In the genomic region with DNA sequence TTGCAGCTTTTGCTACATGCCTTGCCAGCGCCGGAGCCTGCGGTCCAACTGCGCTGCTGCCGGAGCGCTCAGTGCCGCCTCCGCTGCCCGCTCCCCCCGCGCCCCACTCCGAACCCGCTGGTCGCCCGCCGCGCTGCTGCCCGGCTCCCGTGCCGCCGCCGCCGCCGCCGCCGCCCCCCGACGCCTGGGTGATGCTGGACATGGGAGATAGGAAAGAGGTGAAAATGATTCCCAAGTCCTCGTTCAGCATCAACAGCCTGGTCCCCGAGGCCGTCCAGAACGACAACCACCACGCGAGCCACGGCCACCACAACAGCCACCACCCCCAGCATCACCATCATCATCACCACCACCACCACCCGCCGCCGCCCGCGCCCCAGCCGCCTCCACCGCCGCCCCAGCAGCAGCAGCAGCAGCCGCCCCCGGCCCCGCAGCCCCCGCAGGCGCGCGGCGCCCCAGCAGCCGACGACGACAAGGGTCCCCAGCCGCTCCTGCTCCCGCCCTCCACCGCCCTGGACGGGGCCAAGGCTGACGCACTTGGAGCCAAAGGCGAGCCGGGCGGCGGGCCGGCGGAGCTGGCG, we compare ENCODE assay signal across 9 mouse cellular contexts. TPM values are rescaled to one million over a fixed set of nuclear protein-coding genes. Genes with fewer than 3 reads are reported as not detected.
DNase-seq lines count a peak whose midpoint lies in the region; ATAC-seq and TF ChIP-seq lines count a peak whose summit lies in the region.
"Had no signal": no experiment of that assay in that cellular context is flagged by ENCODE, and none has a peak within 500 bp of the region (broad histone marks: within the 10 kb centered on the region; RNA-seq: fewer than 3 reads in every experiment).

No protein-coding gene starts in this region.

- no peaks in the 10 kb centered on the region for H3K9me3 ChIP-seq in kidney, embryonic 15.5 days (replicated peaks)
- no peaks in the 10 kb centered on the region for H3K9me3 ChIP-seq in forebrain, embryonic 15.5 days
- no peaks in the 10 kb centered on the region for H3K9me3 ChIP-seq in midbrain, embryonic 13.5 days

- peaks cover 14% of the 10 kb centered on the region for H3K4me1 ChIP-seq in kidney, embryonic 15.5 days
- H3K4me1 ChIP-seq in forebrain, embryonic 15.5 days: peaks cover 7% of the 10 kb centered on the region; the same call in 1 of the 2 replicates
- peaks cover 11% of the 10 kb centered on the region; the same call in 1 of the 2 replicates for H3K4me1 ChIP-seq in midbrain, embryonic 13.5 days (replicated peaks)

- peak overlapping the region; percentile 56 for H3K4me2 ChIP-seq in kidney, embryonic 15.5 days
- H3K4me2 ChIP-seq in forebrain, embryonic 15.5 days (replicated peaks): peak overlapping the region; percentile 6; the same call in 1 of the 2 replicates
- peak overlapping the region; percentile 48 for H3K4me2 ChIP-seq in midbrain, embryonic 13.5 days (replicated peaks)

- TF ChIP-seq CTCF in brain, embryonic 14.5 days (IDR thresholded peaks at IDR 0.05; ENCODE audit: borderline replicate concordance, extremely low read depth, insufficient read depth, insufficient read length): no peak

- no peak for DNase-seq in kidney, postnatal 10 days
- DNase-seq in brain, embryonic 14.5 days (ENCODE audit: low read depth): peak; percentile 56
- no peak for DNase-seq in Muller cell, postnatal 12 days (ENCODE audit: inconsistent ontology term)
- no peak for DNase-seq in kidney, adult 9 months
- DNase-seq in adrenal gland, postnatal 36 days: no peak

- H3K4me3 ChIP-seq in kidney, embryonic 15.5 days (replicated peaks): peak overlapping the region; percentile 38
- peak overlapping the region; percentile 72 for H3K4me3 ChIP-seq in forebrain, embryonic 15.5 days
- peak overlapping the region; percentile 33 for H3K4me3 ChIP-seq in midbrain, embryonic 13.5 days (replicated peaks)

- TF ChIP-seq POLR2A in brain, embryonic 14.5 days (IDR thresholded peaks at IDR 0.05; ENCODE audit: borderline replicate concordance, extremely low read depth, insufficient read depth, insufficient read length, poor library complexity, severe bottlenecking): no peak

- ATAC-seq in kidney, embryonic 15.5 days (replicated peaks; ENCODE audit: low FRiP score): peak; percentile 33; the same call in 1 of the 2 replicates
- peak; percentile 17 for ATAC-seq in forebrain, embryonic 15.5 days (replicated peaks)
- ATAC-seq in midbrain, embryonic 13.5 days: no peak

- no peak overlapping the region for H3K9ac ChIP-seq in kidney, embryonic 15.5 days
- H3K9ac ChIP-seq in forebrain, embryonic 15.5 days (replicated peaks): peak overlapping the region; percentile 97
- 0 out of 2 replicates have a peak overlapping the region, but pooled peaks have one; percentile 37 for H3K9ac ChIP-seq in midbrain, embryonic 13.5 days (replicated peaks)

- H3K27me3 ChIP-seq in kidney, embryonic 15.5 days: peaks cover 84% of the 10 kb centered on the region
- H3K27me3 ChIP-seq in forebrain, embryonic 15.5 days: no peaks in the 10 kb centered on the region
- peaks cover 79% of the 10 kb centered on the region for H3K27me3 ChIP-seq in midbrain, embryonic 13.5 days

- WGBS in kidney, embryonic 15.5 days: under 1% methylated on average over 52 of the region's 66 CpGs
- under 1% methylated on average over 62 of the region's 66 CpGs for WGBS in forebrain, embryonic 15.5 days
- under 1% methylated on average over 38 of the region's 66 CpGs for WGBS in midbrain, embryonic 13.5 days

- no peak overlapping the region for H3K27ac ChIP-seq in kidney, embryonic 15.5 days
- peak overlapping the region; percentile 100 for H3K27ac ChIP-seq in forebrain, embryonic 15.5 days (replicated peaks)
- peak overlapping the region; percentile 51; the same call in 1 of the 2 replicates for H3K27ac ChIP-seq in midbrain, embryonic 13.5 days

- H3K36me3 ChIP-seq in kidney, embryonic 15.5 days: no peaks in the 10 kb centered on the region
- H3K36me3 ChIP-seq in forebrain, embryonic 15.5 days: 0 out of 2 replicates have a peak, but pooled peaks cover 3% of the 10 kb centered on the region
- no peaks in the 10 kb centered on the region for H3K36me3 ChIP-seq in midbrain, embryonic 13.5 days

RNA-seq across cellular contexts. Expression of a gene that starts 0.6 kb away (rescaled TPM):
- polyA plus RNA-seq in kidney, embryonic 15.5 days (2015; fragmentation: Nextera tagmentation; extraction: Ambion mirVana): not detected in 2 replicates
- 1.5 and 4.7 TPM in 2 replicates for polyA plus RNA-seq in brain, embryonic 14.5 days (2012; rRNA removed)
- polyA plus RNA-seq in forebrain, embryonic 15.5 days (2015; fragmentation: Nextera tagmentation; extraction: Ambion mirVana): 2.8 and 3.0 TPM in 2 replicates
- 0.15 TPM in 1 of 2 replicates, not detected in the other for polyA plus RNA-seq in midbrain, embryonic 13.5 days (2015; fragmentation: Nextera tagmentation; extraction: Ambion mirVana)
- not detected for total RNA-seq in adrenal gland, postnatal 36 days (2021)
- total RNA-seq: MEL had no signal

RNA-seq across cellular contexts. Expression of a gene that starts 1.9 kb away (rescaled TPM):
- polyA plus RNA-seq in kidney, embryonic 15.5 days (2015; fragmentation: Nextera tagmentation; extraction: Ambion mirVana): not detected in 2 replicates
- polyA plus RNA-seq in brain, embryonic 14.5 days (2012; rRNA removed): 76.0 and 160 TPM in 2 replicates
- polyA plus RNA-seq in forebrain, embryonic 15.5 days (2015; fragmentation: Nextera tagmentation; extraction: Ambion mirVana): 110 and 111 TPM in 2 replicates
- polyA plus RNA-seq in midbrain, embryonic 13.5 days (2015; fragmentation: Nextera tagmentation; extraction: Ambion mirVana): 0.63 and 6.4 TPM in 2 replicates
- not detected for total RNA-seq in adrenal gland, postnatal 36 days (2021)
- total RNA-seq: MEL had no signal

Comparison
In these comparisons a context has a peak if more than half of its experiments do, and no peak if none do; other contexts are left out.
1. H3K4me2 ChIP-seq: peak in every context shown above with its lines; median percentile 56 in kidney, embryonic 15.5 days; 48 in midbrain, embryonic 13.5 days; 6 in forebrain, embryonic 15.5 days.
2. RNA of a gene that starts 1.9 kb away (polyA plus RNA-seq): 110 to 111 TPM in forebrain, embryonic 15.5 days and 76.0 to 160 TPM in brain, embryonic 14.5 days; 0.63 to 6.4 TPM in midbrain, embryonic 13.5 days and not detected in kidney, embryonic 15.5 days; every median in the first group is over 10 times any median in the second.
3. Peak in every context shown above with its lines, with median percentiles within 50 percentile points of each other: H3K4me3 ChIP-seq.